Mouse (Mus musculus) mature B cell (primary cell): Measurements from ENCODE around the gene Zfp746.
"Not testable (repeated sequence)": the region's sequence is repeated elsewhere in the genome, so short reads cannot be mapped to it uniquely, and the experiment has no call there.

Experiments used
- in situ Hi-C: fragments of 300-500 bp; cut with MboI; formaldehyde crosslinking; loops from 2 replicates; pipeline ENCODE4 v1.14.3; 2019

Zfp746 gene

DNA sequence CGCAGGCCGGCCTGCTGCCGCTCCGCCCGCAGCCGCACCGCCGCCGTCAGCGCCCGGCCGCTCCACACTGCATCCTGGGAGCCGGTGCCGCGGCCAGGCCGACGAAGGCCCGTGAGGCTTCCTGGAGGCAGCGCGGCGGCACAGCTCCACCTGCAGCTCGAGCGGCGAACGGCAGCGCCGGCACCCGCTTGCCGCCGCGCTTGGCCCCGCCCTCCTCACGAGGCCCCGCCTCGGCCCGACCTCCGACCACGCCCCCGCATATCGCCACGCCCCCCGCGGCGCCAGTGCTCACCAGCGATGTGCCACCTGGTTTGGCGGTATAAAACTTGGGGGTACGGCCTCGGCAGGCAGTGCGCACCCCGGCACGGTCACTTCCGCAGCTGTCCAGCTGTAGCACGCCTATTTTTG lies at the start of gene Zfp746:
Zfp746 (minus strand) TSS at position 123 of the 408 bp plus-strand sequence.
- in situ Hi-C loops = no loop called here

- in situ Hi-C loops = not testable (repeated sequence)
Observed at GRCm38 (mm10) chr6:48121092-48121491, 34.7 kb upstream of the Zfp746 start.

DNA sequence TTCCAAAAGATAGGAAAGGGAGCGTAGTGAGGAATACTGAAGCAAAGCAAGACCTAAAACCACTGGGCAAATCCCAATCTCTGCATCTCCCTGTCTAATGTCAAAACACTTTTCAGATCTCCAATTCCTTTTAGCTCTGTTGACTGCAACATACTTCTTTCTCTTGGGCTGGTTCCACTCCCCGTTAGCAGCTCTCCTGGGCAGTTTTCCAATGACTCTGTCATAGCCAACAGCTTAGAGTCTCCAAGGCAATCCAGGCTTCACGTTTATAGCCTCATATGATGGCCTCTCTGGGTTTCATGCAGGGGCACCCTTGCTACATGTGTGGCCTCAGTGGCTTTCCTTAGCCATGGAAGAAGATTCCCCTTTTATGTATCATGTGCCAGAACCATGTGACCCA lies 29.6 kb upstream of the Zfp746 start:
- in situ Hi-C loops = no loop called here

DNA sequence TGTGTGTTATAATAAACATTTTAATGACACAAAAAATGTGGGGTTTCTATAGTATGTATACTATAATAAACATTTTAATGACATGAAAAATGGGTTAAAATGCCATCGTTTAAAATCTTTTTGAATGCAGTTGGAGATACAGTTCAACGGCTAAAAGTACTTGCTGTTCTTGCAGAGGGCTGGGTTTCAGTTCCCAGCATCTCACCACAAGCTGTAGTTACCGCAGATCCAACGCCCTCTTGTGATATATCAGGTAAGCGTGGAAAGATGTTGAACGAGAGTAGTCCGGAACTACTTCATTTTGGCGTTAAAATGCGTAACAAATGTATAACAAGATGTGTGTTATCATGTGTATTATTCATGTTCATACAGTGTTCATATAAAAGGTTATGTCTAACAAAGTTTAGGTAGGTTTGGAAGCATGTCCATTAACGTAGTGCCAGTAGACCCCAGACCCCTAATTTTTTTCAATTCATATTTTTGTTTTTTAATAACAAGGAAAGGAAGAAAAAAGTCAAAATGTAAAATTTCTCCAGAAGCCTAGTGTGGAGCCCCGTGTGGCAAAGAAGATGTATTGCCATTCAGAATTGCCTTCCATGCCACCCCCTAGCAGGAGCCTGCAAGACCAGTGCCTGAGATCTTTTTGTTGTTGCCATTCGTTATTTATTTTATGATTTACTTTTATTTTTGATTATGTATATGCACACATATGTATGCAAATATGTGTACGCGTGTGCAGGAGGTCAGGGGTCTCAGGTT lies 743 bp upstream of the Zfp746 start:
- in situ Hi-C loops = no loop called here

- in situ Hi-C loops = no loop called here
Observed at GRCm38 (mm10) chr6:48085521-48086404, 630 bp downstream of the Zfp746 start.

- in situ Hi-C loops = no loop called here
Observed at GRCm38 (mm10) chr6:48083733-48084191, 2.6 kb downstream of the Zfp746 start.

GRCm38 (mm10) chr6:48081952-48082351 lies 4.4 kb downstream of the Zfp746 start:
- in situ Hi-C loops = no loop called here

DNA sequence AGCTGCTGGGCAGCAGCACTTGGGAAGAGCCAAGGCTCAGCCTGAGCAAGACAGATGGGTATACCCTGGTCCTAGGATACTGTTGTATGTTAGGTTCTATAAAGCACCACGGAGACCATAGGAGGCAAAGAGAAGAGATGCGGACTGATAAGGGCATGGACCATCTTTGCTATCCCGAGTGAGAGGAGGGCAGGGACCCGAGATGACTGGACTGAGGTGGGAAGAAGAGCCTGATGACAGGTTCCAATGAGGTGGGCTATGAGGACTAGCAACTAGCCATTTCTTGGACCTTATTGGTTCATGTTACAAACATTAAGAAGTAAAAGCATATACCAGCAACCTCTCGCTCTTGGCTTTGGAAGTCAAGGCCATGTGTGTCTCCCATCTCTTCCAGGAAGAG lies 5.4 kb downstream of the Zfp746 start:
- in situ Hi-C loops = no loop called here

- in situ Hi-C loops = no loop called here
Observed at GRCm38 (mm10) chr6:48073316-48073715, 13.1 kb downstream of the Zfp746 start.

GRCm38 (mm10) chr6:48067492-48067891 lies 18.9 kb downstream of the Zfp746 start:
- in situ Hi-C loops = no loop called here

- in situ Hi-C loops = no loop called here
Observed at GRCm38 (mm10) chr6:48065587-48066075, 20.8 kb downstream of the Zfp746 start.

GRCm38 (mm10) chr6:48064451-48064850 lies 21.9 kb downstream of the Zfp746 start:
- in situ Hi-C loops = no loop called here

DNA sequence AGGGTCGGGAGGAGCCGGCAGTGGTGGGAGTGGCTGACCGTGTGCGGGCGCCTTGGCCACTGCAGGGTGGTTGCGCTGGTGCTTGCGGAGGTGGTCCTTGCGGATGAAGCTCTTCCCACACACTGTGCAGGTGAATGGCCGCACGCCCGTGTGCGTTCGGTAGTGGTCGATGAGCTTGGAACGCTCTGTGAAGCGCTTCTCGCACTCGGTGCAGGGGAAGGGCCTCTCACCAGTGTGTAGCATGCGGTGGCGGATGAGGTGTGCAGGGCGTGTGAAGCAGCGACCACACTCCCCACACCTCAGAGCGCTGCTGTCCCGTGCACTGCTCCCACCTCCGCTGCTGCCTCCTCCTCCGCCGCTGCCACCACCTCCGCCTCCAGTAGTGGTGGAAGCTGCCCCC lies 22.5 kb downstream of the Zfp746 start:
- in situ Hi-C loops = no loop called here

- in situ Hi-C loops = no loop called here
Observed at GRCm38 (mm10) chr6:48060895-48061294, 25.5 kb downstream of the Zfp746 start.

DNA sequence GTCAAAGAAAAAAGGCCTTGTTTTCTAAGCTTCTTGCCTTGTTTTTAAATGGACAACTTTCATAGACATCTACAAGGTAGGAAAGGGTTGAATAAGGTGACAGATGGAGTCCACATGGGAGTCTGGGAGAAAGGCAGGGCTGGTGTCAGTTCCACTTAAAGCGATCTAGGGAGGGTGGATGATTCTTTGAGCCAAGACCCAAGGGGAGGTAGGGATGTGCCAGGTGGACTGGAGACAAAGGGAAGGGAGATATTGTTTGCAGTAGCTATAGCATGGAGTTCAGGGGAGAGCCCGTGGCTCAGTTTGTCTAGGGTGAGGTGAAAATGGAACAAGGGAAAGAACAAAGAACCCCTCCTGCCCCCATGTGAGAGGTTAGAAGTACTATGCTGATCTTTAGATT lies 26.0 kb downstream of the Zfp746 start:
- in situ Hi-C loops = no loop called here

- in situ Hi-C loops = no loop called here
Observed at GRCm38 (mm10) chr6:48052136-48052535, 34.3 kb downstream of the Zfp746 start.

- in situ Hi-C loops = no loop called here
Observed at GRCm38 (mm10) chr6:48051666-48052065, 34.7 kb downstream of the Zfp746 start.

GRCm38 (mm10) chr6:48049273-48050065 lies 36.9 kb downstream of the Zfp746 start:
- in situ Hi-C loops = no loop called here

GRCm38 (mm10) chr6:48048426-48049272 lies 37.7 kb downstream of the Zfp746 start, which contains the start of gene Zfp777:
TSS of gene Zfp777 (minus strand) at chr6:48048911.
- in situ Hi-C loops = no loop called here

- in situ Hi-C loops = no loop called here
Observed at GRCm38 (mm10) chr6:48047450-48048351, 38.7 kb downstream of the Zfp746 start.
